Mouse (Mus musculus) liver, embryonic 15.5 days (tissue): ENCODE results near the gene Dpep2nb. TPM values are rescaled to one million over a fixed set of nuclear protein-coding genes. Genes with fewer than 3 reads are reported as not detected.

Experiments
- ATAC-seq: fragments of 200-750 bp; cut with Nextera tagmentation; 2 replicates; pipeline ENCODE4 v1.8.0; 2017; ENCODE audit warnings: moderate number of reproducible peaks, mild to moderate bottlenecking, moderate library complexity; ENCODE audit not compliant: insufficient read depth
- H3K27ac ChIP-seq: fragments of 300-500 bp; sonication (generic); replicated peaks from 2 replicates; pipeline ENCODE4 v1.5.1; 2015; ENCODE audit warnings: mild to moderate bottlenecking, inconsistent platforms
- H3K27me3 ChIP-seq: fragments of 300-500 bp; sonication (generic); 2 replicates; pipeline ENCODE4 v1.6.1; 2015; ENCODE audit warnings: mild to moderate bottlenecking, inconsistent platforms
- H3K36me3 ChIP-seq: fragments of 300-500 bp; sonication (generic); replicated peaks from 2 replicates; pipeline ENCODE4 v1.6.1; 2015; ENCODE audit warnings: moderate library complexity, mild to moderate bottlenecking, inconsistent platforms
- H3K4me1 ChIP-seq: fragments of 300-500 bp; sonication (generic); replicated peaks from 2 replicates; pipeline ENCODE4 v1.6.1; 2015; ENCODE audit warnings: inconsistent platforms
- H3K4me2 ChIP-seq: fragments of 300-500 bp; sonication (generic); 2 replicates; pipeline ENCODE4 v1.6.1; 2015; ENCODE audit warnings: moderate library complexity, mild to moderate bottlenecking, inconsistent platforms
- H3K4me3 ChIP-seq: fragments of 300-500 bp; sonication (generic); replicated peaks from 2 replicates; pipeline ENCODE4 v1.5.1; 2015; ENCODE audit warnings: mild to moderate bottlenecking, inconsistent platforms
- H3K9ac ChIP-seq: fragments of 300-500 bp; sonication (generic); 2 replicates; pipeline ENCODE4 v1.6.1; 2015; ENCODE audit warnings: moderate library complexity, mild to moderate bottlenecking, inconsistent platforms
- H3K9me3 ChIP-seq: fragments of 300-500 bp; sonication (generic); replicated peaks from 2 replicates; pipeline ENCODE4 v1.6.1; 2016; ENCODE audit warnings: inconsistent platforms
- WGBS: fragments of 180-500 bp; shearing (Covaris S2); methylation state at CpG from one replicate; pipeline ENCODE4 v1.1.7; 2015; ENCODE audit warnings: mixed read lengths; ENCODE audit not compliant: insufficient replicate concordance; 5-methylcytosine and 5-hydroxymethylcytosine counted together
- microRNA-seq: library from miRNA; unstranded; fragments of <30 nt; microRNA quantifications from one replicate; pipeline ENCODE4, GENCODE M21; 2016
- polyA plus RNA-seq: library from polyadenylated mRNA; unstranded; fragments of >200 nt; fragmentation: Nextera tagmentation; extraction: Ambion mirVana; gene quantifications from 2 replicates; pipeline ENCODE4 v1.2.1, GENCODE M21; 2015

Dpep2nb gene
- polyA plus RNA-seq, 1 experiment from 2014 or later, result not detected

DNA sequence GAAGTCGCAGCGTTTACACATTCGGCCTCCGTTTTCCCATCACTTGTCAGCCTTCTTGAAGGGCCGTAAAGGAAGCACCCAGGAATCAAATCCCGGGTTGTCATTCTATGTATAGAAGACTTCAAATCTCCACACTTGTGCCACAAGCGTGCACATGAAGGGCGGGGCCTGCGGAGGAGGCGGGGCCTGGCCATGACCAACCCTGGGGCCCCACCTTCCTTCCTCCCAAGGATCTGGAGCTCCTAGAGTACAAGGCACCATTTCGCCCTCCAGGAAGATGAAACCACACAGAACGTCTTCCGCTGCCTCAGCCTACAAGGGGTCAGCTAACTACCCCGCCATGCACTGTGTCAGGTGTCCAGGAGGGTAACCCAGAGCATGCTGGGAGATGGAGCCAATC lies 44.7 kb downstream of the Dpep2nb start:
- Histone ChIP-seq H3K4me3 (peak overlapping the region; percentile 13), H3K9me3 (no peaks in the 10 kb centered on the region), H3K4me2 (peak overlapping the region; percentile 61), H3K27me3 (no peaks in the 10 kb centered on the region), H3K9ac (peak overlapping the region; percentile 28; the same call in 1 of the 2 replicates), H3K27ac (0 out of 2 replicates have a peak overlapping the region, but pooled peaks have one; percentile 26), H3K36me3 (peaks cover 34% of the 10 kb centered on the region), H3K4me1 (peaks cover 71% of the 10 kb centered on the region)
- 59% methylated on average over 14 of the region's 14 CpGs for WGBS
- no peak for ATAC-seq

DNA sequence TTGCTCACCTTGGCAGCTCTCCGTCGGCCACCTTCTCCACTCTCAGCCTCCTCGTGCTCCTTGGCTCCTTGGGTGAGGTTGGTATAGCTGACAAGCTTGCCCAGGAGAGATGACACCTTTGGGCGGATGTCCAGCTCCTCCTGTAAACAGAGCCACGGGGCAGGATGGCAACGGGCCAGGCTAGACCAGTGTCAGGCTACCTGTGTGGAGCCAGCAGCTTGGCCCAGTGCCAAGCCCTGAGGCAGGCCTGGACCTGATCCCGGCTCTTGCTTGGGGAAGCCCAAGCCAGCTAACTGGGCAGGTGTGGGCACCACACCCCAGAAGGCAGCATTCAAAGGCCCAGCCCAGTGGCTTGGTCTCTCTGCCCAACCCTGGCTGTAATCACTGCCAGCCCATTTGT lies 46.4 kb downstream of the Dpep2nb start:
- H3K4me2 ChIP-seq, result no peak overlapping the region
- 80% methylated on average over 7 of the region's 7 CpGs for WGBS
- ATAC-seq, result peak; percentile 48; the same call in 1 of the 2 replicates
- peaks cover 54% of the 10 kb centered on the region for H3K4me1 ChIP-seq
- H3K9me3 ChIP-seq, result no peaks in the 10 kb centered on the region
- H3K27ac ChIP-seq, result no peak overlapping the region
- H3K36me3 ChIP-seq, result peaks cover 45% of the 10 kb centered on the region
- H3K9ac ChIP-seq, result no peak overlapping the region
- H3K4me3 ChIP-seq, result no peak overlapping the region
- H3K27me3 ChIP-seq, result no peaks in the 10 kb centered on the region

DNA sequence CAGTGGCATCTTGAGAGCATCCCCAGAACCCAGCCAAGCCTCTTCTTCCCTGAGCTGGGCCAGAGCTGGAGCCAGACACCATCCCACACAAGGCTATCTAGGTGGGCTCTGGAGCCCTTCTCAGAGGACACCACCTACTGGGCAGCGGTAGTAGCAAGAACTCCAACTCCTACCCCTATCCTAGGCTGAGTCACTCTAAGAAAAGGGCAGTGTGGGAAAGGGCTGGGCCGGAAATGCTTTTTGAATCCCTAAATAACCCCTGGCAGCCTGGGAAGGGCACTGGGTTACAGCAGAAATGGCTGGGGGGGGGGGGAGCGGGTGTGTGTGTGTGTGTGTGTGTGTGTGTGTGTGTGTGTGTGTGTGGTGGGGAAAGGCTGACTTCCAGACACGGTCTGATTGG lies 48.0 kb downstream of the Dpep2nb start:
- Histone ChIP-seq H3K9me3 (no peaks in the 10 kb centered on the region), H3K27ac (no peak overlapping the region), H3K36me3 (peaks cover 60% of the 10 kb centered on the region), H3K9ac (no peak overlapping the region), H3K4me1 (peaks cover 38% of the 10 kb centered on the region), H3K27me3 (no peaks in the 10 kb centered on the region), H3K4me3 (no peak overlapping the region), H3K4me2 (no peak overlapping the region)
- no peak for ATAC-seq
- WGBS, result 40% methylated on average over 4 of the region's 4 CpGs

- H3K27ac ChIP-seq, result no peak overlapping the region
- no peak overlapping the region for H3K4me3 ChIP-seq
- H3K4me1 ChIP-seq, result peaks cover 26% of the 10 kb centered on the region
- no peak for ATAC-seq
- H3K9me3 ChIP-seq, result no peaks in the 10 kb centered on the region
- no peak overlapping the region for H3K4me2 ChIP-seq
- H3K9ac ChIP-seq, result no peak overlapping the region
- peaks cover 70% of the 10 kb centered on the region for H3K36me3 ChIP-seq
- WGBS, result 89% methylated on average over 4 of the region's 4 CpGs
- H3K27me3 ChIP-seq, result no peaks in the 10 kb centered on the region
Observed at GRCm38 (mm10) chr8:105956556-105956955, 49.2 kb downstream of the Dpep2nb start.

- peaks cover 15% of the 10 kb centered on the region for H3K4me1 ChIP-seq
- WGBS, result 65% methylated on average over 7 of the region's 7 CpGs
- H3K4me2 ChIP-seq, result no peak overlapping the region
- H3K9me3 ChIP-seq, result no peaks in the 10 kb centered on the region
- no peak overlapping the region for H3K4me3 ChIP-seq
- no peaks in the 10 kb centered on the region for H3K27me3 ChIP-seq
- no peak for ATAC-seq
- no peak overlapping the region for H3K9ac ChIP-seq
- H3K27ac ChIP-seq, result no peak overlapping the region
- H3K36me3 ChIP-seq, result peaks cover 89% of the 10 kb centered on the region
Observed at GRCm38 (mm10) chr8:105951057-105951659, 54.6 kb downstream of the Dpep2nb start.

GRCm38 (mm10) chr8:105949350-105949749 lies 56.4 kb downstream of the Dpep2nb start:
- H3K36me3 ChIP-seq, result peaks cover 94% of the 10 kb centered on the region
- no peak overlapping the region for H3K4me2 ChIP-seq
- no peak overlapping the region for H3K4me3 ChIP-seq
- H3K27me3 ChIP-seq, result no peaks in the 10 kb centered on the region
- peaks cover 15% of the 10 kb centered on the region for H3K4me1 ChIP-seq
- no peak overlapping the region for H3K9ac ChIP-seq
- no peak for ATAC-seq
- 74% methylated on average over 10 of the region's 10 CpGs for WGBS
- H3K27ac ChIP-seq, result no peak overlapping the region
- no peaks in the 10 kb centered on the region for H3K9me3 ChIP-seq

Small RNAs within 50 kb of the gene (microRNA-seq; reads per million reads assigned to microRNA genes)
- not detected for gene Mir7074

Other genes starting within 250 kb of the Dpep2nb start
- 1.8 and 2.3 TPM in 2 replicates for gene Gfod2, start 247.3 kb downstream of the Dpep2nb start, polyA plus RNA-seq
- gene Ranbp10, start 178.6 kb downstream of the Dpep2nb start, polyA plus RNA-seq, result 45.0 and 52.2 TPM in 2 replicates
- gene Tsnaxip1, start 178.2 kb downstream of the Dpep2nb start, polyA plus RNA-seq, result 0.07 and 0.22 TPM in 2 replicates
- 20.3 and 22.7 TPM in 2 replicates for gene Cenpt, start 152.7 kb downstream of the Dpep2nb start, polyA plus RNA-seq
- gene Thap11, start 150.8 kb downstream of the Dpep2nb start, polyA plus RNA-seq, result 31.5 and 32.2 TPM in 2 replicates
- gene Nutf2, start 145.4 kb downstream of the Dpep2nb start, polyA plus RNA-seq, result 85.2 and 94.1 TPM in 2 replicates
- 15.3 and 15.5 TPM in 2 replicates for gene Edc4, start 125.1 kb downstream of the Dpep2nb start, polyA plus RNA-seq
- not detected in 2 replicates for gene Nrn1l, start 112.4 kb downstream of the Dpep2nb start, polyA plus RNA-seq
- 10.3 and 12.5 TPM in 2 replicates for gene Pskh1, start 105.5 kb downstream of the Dpep2nb start, polyA plus RNA-seq
- gene Ctrl, start 72.1 kb downstream of the Dpep2nb start, polyA plus RNA-seq, result 0.20 and 0.36 TPM in 2 replicates
- gene Psmb10, start 67.5 kb downstream of the Dpep2nb start, polyA plus RNA-seq, result 45.0 and 47.9 TPM in 2 replicates
- gene Lcat, start 62.6 kb downstream of the Dpep2nb start, polyA plus RNA-seq, result 70.8 and 85.2 TPM in 2 replicates
- gene Slc12a4, start 39.9 kb downstream of the Dpep2nb start, polyA plus RNA-seq, result 10.6 and 11.9 TPM in 2 replicates
- not detected in 2 replicates for gene Dpep3, start 26.5 kb downstream of the Dpep2nb start, polyA plus RNA-seq
- 10.5 and 12.0 TPM in 2 replicates for gene Dus2, start 14.6 kb downstream of the Dpep2nb start, polyA plus RNA-seq
- 9.8 and 10.0 TPM in 2 replicates for gene Ddx28, start 5.9 kb upstream of the Dpep2nb start, polyA plus RNA-seq
- 2.6 and 3.0 TPM in 2 replicates for gene Nfatc3, start 52.9 kb upstream of the Dpep2nb start, polyA plus RNA-seq
- gene Esrp2, start 131.0 kb upstream of the Dpep2nb start, polyA plus RNA-seq, result 13.3 and 17.0 TPM in 2 replicates
- gene Pla2g15, start 144.4 kb upstream of the Dpep2nb start, polyA plus RNA-seq, result 7.8 and 8.7 TPM in 2 replicates
- gene Slc7a6, start 162.9 kb upstream of the Dpep2nb start, polyA plus RNA-seq, result 5.1 and 6.0 TPM in 2 replicates
- 11.0 and 11.4 TPM in 2 replicates for gene Slc7a6os, start 205.0 kb upstream of the Dpep2nb start, polyA plus RNA-seq
- gene Prmt7, start 205.0 kb upstream of the Dpep2nb start, polyA plus RNA-seq, result 20.1 and 21.8 TPM in 2 replicates